Mouse (Mus musculus): ENCODE results near the gene Cntrob. TPM values are rescaled to one million over a fixed set of nuclear protein-coding genes. Genes with fewer than 3 reads are reported as not detected.
"Not testable (repeated sequence)": the region's sequence is repeated elsewhere in the genome, so short reads cannot be mapped to it uniquely, and the experiment has no call there.

Cntrob gene
- total RNA-seq, 2 experiments from 2014 or later: 14.8 to 17.9 TPM

DNA sequence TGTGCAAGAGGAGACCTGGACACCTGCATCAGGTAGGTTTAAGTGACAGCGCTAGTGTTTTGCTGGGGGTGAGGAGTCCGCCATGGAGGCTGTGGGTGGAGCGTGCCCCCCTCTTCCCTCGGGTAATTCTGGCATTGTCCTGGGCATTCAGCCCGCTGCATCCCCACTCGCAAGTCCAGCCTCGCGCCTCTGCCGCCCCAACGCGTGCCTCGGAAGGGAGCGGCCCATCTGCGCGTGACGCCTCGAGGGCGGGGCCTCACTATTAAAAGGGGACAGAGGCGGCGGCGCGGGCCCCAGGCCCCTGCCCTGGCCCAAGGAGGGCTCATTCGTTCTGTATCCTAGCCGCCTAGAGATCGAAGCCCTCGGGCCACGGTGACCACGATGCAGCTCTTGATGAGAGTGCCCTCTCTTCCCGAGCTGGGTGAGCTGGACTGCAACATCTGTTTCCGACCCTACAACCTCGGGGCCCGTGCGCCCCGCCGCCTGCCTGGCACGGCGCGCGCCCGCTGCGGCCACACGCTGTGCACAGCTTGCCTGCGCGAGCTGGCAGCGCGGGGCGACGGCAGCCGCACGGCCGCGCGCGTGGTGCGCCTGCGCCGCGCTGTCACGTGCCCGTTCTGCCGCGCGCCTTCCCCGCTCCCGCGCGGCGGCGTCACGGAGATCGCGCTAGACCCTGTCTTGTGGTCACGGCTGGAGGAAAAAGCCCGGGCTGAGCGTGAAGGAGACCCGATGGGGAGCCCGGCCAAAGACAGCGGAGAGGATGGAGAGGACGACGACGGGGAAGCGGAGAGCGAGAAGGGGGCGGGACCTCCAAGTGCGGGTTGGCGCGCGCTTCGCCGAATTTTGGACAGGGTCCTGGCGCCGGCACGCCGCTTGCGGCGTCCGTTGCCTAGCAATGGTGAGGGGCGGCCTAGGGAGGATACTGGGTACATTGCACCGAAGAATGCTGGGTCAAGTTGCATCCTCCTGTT lies 16.9 kb upstream of the Cntrob start, which contains the start of gene Rnf227:
Rnf227 (plus strand) TSS at position 301 of the 971 bp plus-strand sequence.
- DNase-seq: peak; percentile 73

DNA sequence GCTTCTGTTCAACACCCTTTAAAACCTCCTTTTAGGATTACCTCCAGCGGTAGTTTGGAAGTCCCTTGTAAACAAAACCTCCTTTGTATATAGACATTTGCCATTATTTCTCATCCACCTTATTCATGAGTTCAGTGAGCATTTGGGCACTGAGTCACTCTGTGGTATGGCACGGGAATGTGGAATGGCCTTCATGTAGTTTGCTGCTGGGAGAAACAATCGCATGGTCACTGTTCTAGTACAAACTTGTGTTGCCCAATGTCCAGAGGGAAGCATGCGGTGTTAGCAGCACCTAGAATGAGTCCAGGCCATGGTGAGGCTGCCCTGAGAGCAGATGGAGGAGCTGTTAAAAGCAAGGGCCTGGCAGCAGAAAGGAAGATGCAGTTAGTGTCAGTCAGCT lies 11.2 kb upstream of the Cntrob start:
- DNase-seq: no peak

DNA sequence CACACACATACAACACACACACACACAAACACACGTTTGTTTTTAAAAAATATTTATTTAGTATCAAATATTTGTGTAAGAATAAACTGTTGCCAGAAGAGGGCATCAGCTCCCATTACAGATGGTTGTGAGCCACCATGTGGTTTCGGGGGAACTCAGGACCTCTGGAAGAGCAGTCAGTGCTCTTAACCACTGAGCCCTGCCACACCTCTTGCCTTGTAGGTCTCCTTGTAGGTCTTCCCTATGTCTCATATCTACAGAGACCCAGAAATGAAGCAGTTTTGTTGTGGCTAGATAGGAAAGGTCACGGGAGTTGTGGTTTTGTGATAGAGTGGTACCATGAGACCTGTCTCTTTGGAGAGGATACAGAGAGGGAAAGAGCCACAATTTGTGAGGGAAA lies 10.3 kb upstream of the Cntrob start:
- DNase-seq: no peak

DNA sequence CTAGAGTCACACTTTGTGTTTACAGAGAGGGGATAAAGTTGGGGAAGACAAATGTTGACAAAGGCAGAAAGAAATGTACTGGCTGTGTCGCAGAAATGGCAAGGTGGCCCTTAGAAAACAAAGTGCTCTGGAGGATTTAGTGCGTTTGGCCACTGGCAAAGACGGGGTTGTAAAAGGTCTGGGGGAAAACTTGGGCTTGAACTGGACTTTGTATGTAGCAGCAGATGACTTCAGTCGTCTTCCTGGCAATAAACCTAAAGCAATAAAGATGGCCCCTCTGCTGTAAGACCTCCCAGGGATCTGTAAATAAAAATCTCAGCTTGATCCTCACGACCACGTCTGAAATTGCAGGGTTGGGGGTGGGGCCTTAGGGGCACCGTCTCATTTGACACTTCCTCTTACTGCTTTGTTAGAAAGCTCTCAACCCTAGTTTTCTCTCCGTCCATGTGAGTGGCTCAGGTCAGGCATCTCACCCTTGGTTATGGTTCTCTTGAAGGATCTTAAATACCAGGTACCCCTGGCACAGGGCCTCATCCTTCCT lies 9.2 kb upstream of the Cntrob start:
- DNase-seq: no peak

DNA sequence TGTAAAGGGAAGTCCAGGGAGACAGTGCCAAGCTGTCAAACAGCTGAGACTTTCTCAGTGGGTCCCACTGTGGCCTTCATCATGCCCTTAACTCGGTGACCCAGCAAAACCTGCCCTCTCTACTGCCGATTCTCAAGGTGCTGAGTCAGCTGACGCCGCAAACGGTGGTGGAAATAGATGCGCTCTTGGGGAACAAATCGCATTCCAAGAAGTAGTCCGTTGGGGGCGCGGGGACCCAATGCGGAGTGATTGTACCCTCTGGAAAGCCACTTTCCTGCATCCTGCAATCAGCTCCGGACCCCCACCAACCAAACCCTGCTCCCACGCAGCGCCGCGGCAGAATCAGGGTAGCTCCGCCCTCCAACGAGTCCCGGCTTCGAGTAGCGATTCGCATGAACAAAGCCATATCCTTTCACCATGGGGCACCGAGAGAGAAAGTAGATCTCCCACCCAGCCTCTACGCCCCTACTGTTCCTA lies 8.4 kb upstream of the Cntrob start:
- peak; percentile 85 for DNase-seq

DNA sequence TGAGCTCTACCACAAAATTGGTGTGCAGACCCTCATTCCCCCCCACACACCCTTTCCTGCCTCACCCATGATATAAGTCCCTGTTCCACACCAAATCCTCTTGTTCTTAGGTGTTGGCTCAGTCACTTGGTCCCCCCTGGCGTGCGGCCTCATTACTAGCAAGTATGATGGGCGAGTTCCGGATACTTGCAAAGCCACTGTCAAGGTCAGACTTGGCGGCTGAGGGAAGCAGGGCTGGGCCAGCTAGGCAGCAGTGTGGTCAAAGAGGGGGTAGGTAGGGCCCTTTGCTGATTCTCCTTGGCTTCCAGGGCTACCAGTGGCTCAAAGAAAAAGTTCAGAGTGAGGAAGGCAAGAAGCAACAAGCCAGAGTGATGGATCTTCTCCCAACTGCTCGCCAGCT lies 7.6 kb upstream of the Cntrob start:
- DNase-seq: no peak

DNA sequence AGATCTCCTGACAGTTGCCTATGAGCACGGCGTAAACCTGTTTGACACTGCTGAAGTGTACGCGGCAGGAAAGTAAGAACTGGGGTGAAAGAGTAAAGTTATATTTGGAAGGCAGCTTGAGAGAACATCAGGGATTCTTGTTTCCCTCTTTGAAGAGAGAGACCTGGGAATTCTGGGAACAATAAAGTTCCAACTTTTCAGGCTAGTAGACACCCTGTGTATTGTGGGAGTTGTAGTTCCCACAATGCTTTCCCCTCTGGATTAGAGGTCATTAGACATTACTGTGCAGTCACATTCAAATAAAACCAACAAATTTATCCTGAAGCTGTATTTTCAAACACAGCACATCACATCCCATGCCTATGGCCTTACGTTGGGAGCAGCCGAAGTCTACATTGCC lies 4.9 kb upstream of the Cntrob start:
- DNase-seq: no peak

DNA sequence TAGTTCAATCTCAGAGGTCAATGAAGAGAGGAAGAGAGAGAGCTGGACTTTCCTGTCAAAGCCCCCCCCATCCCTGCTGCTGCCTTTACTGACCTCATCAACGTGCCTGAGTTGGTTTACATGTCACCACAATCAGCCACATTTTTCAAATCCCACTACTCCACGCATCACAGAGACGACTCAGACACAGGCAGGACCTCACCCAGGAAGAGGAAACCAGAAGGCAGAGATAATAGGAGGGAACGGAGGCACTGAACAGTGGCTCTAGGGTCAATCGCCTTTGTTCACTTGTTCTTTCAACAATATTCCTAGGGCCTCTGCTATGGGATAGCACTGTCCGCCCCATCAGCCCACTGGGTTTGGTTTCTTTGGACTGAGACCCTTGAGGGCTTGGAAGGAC lies 4.1 kb upstream of the Cntrob start:
- DNase-seq: no peak

DNA sequence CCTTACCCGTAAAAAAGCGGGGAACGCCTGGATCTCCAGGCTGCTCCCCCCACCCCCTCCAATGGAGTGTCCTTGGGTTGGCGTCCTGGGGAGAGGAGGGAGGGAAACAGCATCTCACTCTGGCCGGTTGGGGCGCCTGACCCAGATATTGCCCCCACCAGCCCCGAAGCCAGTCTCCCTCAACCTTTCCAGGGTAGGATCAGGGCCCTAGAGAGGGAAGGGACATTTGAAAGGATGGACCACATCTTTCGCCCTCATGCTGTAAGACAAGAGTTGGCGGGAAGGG lies 3.5 kb upstream of the Cntrob start:
- no peak for DNase-seq

DNA sequence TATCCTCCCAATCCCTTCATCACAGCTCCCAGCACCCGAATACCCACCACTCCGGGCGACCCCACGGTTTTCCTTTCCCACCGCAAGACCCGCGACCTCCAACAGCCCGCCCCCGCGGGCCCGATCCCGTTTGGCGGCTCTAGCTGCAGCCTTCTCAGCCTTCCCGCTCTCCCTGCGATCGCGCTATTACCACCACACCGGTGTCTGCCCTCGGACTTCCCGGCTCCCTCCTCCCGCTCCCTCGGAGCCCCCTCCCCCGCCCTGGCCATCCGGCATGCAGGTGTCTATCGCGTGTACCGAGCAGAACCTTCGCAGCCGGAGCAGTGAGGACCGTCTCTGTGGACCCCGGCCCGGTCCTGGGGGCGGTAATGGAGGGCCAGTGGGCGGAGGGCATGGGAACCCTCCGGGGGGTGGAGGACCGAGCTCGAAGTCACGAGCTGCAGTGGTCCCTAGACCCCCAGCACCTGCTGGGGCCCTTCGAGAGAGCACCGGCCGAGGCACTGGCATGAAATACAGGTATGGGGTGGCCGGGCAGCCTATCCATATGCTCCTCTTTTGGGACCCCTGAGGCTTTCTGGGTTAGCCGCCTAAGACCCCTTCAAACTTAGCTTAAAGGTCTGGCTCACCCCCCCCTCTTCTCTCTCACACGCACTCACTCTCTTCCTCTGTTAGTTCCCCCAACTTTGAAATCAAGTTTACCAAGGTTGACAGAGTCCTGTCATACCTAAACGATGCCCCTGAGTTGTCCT lies 3.0 kb upstream of the Cntrob start:
- DNase-seq: peak; percentile 33

DNA sequence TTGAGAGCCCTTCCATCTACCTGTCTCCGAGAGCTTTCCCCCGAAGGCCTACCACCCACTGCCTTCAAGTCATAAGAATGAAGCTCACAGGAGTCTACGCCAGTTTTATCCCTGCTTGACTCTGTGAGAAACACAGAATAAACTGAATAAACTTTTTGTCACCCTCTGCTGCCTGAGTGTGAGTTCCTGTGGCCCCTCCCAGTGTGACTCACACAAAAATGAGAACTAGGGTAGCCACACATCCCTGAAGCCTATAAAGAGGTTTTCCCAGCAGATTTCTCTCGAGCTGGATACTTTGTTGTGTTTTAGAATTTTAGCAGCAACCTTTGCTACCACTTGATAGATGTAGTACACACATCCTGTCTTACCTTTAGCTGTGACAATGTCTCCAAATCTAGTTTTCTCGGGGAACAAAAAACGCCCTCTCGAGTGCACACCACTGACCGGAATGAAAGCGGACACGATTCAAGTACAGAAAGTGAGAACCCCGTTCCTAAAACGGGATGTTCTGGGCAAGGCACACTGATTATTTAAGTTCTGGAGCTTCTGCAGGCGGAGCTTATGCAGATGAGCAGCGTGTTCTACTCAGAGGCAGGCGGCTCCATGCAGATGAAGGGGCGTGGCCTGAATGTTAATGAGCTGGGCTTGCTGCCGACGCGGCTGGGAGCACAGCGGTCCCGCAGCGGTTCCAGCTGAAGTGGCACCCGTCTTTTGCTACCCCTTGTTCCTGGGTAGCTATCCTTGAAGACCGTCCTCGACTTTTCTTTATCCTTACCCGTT lies 2.2 kb upstream of the Cntrob start, which contains the start of gene Kcnab3:
Kcnab3 (plus strand) TSS at position 631 of the 780 bp plus-strand sequence.
- DNase-seq: peak; percentile 87

DNA sequence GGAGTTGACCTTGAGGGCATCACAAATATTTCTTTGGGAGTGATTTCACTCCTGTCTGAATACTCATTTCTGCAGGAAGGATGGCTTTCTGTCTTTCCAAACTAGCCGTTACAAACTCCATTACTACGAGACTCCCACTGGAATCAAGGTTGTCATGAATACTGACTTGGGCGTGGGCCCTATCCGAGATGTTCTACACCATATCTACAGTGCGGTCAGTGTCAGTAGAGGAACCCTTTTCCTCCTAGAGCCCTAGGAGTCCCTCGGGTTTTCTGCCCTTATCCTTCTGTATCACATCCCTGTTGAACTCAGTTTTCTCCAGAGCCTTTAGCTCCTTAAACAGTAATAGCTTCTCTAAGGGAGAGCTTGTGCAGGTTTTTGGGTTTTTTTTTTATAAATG lies 1.2 kb upstream of the Cntrob start:
- DNase-seq: no peak

DNA sequence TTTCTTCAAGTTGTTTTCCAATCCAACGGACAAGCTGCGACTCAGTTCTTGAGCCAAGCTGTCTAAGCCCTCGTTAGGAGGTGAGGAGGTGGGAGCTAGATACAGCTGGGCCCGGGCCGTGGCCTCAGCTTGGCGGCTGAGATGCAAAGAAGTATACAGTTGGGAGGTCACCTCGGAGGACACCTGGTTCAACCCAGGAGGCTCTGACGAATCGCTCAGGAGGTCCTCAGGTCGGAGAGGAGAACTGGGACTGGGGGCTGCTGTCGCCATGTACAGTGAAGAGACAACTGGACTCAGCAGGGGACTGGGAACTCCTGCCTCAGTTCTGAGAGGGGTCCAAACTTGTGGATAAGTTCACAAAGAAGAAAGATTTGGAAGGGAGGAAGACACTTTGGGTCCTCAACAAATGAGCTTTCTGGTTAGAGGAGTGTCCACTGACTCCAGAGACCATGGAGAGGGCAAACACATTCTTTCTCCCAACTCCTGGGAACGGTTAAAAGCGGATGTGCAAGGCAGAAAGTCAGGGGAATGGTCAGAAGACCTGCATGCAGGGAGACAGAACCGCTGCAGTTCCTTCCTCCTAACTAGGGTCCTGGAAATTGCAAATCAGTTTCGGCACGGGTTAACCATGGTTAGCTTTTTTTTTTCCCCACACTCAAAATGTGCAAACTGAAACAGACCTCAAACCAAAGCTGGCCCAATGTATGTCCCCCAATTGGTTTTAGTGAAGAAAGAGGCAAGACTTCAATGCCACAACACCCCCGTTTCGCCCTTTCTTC lies 693 bp downstream of the Cntrob start:
- DNase-seq: no peak

DNA sequence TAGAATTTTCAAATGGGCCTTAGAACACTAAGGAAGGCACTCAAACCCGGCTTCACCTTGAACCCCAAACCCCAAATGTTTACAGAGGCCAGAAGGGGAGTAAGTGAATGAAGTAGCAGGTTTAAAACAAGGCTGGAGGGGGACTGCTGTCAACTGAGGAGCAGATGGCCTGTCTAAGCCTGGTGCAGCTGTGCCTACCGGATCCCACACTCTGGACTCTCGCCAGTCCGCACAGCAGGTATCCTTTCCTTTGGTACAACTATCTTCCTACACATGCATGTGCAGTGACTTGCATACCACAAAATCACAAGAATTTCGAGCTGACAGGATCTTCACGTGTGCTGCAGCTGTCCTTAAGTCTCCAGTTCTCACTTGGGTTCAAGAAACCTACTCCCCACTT lies 1.6 kb downstream of the Cntrob start:
- no peak for DNase-seq

DNA sequence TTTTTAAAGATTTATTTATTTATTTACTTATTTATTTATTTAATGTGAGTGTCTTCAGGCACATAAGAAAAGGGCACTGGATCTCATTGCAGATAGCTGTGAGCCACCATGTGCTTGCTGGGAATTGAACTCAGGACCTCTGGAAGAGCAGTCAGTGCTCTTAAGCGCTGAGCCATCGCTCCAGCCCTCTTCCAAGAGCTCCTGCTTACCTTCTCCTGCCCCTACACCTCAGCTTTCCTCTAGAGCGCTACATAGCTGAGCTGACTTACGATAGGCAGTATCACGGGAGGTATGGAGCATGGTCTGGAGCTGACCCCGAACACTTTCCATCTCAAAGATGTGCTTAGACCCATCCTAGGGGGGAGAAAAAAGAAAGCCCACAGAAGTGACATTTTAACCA lies 2.0 kb downstream of the Cntrob start:
- no peak for DNase-seq

DNA sequence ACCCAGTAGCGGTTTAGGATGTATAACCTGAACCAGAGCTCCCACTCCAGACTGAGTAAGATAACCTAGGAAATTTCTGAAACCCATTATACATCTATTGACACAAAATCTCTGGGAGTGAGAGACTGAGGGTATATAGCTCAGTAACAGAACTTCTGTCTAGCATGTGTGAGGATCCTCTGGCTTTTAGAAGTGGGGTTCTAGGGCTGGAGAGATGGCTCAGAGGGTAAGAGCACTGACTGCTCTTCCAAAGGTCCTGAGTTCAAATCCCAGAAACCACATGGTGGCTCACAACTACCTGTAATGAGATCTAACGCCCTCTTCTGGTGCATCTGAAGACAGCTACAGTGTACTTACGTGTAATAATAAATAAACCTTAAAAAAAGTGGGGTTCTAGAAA lies 5.6 kb downstream of the Cntrob start:
- not testable (repeated sequence) for DNase-seq

DNA sequence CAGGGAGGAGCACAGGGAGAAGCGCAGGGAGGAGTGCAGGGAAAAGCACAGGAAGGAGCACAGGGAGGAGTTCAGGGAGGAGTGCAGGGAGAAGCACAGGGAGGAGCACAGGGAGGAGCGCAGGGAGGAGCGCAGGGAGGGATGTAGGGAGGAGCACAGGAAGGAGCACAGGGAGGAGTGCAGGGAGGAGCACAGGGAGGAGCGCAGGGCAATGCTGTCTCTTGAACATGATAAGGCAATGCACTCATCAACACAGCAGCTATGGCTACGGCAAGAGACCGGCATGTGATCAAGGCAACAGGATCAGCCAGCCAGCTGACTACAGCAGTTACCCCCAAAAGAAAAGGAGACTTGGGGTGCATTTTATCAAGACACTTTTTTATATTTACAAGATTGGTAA lies 7.2 kb downstream of the Cntrob start:
- no peak for DNase-seq

DNA sequence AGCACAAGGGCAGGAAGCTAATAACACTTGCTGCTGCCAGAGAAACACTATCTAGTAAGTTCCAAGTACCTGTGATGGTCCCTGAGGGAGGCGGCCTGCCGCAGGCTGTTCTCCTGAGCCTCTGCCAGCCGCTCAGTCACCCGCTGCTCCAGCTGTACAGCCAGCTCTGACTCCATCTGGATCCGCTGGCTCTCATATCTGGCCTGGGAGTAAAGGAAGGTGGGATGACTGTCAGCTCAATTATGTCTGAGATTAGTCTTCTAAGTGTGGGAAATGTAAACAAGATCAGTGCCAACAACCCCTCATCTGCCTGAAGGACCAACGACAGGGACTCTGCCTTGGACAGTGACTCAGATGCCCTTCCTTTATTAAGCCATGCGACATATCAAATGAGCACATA lies 12.3 kb downstream of the Cntrob start:
- peak; percentile 42 for DNase-seq

DNA sequence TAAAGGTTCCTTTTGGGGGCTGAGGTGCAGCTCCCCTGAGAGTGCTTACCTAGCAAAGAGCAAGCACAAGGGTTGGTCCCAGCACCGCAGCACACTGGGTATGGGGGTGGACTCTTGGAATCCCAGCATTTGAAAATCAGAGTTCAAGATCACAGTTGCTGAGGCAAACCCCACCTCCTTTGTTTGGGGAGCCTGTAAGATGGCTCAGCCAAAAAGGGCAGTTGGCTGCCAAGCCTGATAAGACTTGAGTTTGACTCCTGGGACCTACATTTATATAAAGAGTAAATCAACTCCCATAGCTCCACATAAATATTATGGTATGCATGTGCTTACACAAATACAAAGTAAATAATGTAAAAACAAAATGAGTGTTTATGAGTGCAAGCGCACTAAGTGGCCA lies 17.5 kb downstream of the Cntrob start:
- no peak for DNase-seq

DNA sequence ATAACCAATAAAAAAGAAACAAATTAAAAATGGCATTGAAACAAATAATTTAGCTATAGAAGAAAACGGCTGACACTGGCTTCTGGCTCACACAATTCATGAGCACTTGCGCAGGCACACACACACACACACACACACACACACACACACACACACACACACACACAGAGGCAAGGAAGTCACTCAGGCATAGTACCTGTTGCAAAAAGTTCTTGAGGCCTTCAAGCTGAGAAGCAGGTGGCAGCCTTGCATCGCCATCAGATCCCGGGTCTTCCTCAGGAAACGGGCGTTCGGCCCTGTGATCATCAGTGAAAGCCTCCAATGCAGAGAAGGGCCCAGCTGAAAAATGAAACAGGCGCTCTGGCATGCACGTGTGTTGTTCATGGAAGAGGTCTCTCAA lies 18.3 kb downstream of the Cntrob start:
- DNase-seq: no peak

DNA sequence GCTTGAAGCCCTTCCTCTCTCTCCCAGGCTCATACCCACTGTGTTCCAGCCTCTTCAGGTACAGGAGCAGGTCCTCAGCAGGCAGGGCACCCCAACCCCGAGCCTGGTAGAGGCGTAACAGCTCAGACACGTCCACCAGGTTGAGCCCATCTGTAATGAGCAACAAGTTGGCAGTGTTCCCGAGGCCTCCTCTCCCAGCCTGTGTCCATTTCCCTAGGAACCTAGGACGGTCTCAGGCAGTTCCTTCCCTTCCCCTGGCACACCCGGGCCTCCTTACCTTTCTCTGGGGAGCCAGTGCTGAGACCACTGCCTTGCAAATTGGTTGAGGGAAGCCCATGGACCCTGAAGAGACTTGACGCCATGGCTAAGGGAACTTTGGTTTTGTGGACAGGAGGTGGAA lies 20.8 kb downstream of the Cntrob start:
- no peak for DNase-seq

DNA sequence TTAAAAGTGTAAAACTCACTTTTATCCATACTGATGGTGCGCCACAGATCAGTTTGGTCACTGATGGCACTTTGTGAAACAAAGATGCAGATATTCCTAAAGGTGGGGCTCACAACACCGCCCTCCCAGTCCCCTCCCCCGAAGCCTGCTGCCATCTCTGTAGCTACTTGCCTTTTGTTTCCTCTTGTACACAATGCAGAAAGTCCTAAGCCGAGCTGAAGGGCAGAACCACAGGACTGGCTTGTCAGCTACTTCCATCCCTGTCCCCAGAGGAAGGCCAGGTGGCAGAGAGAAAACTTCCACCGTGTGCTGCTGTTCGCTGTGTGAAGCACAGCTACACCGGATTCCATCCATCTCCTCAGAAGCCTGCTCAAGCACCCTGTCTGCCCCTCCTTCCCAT lies 25.3 kb downstream of the Cntrob start:
- no peak for DNase-seq
